Mouse (Mus musculus): ENCODE results near the gene Metap1.
A peak's percentile ranks its signal among the peaks of the same experiment; 100 is the strongest.

Metap1 gene

GRCm38 (mm10) chr3:138489327-138490033 is at the start of gene Metap1:
Gene Metap1, minus strand, starts transcription at chr3:138489515.
- DNase-seq (ENCODE audit: low spot score in 2 of 2) = peak; percentile 97 to 98

- no peak for DNase-seq (ENCODE audit: low spot score in 2 of 2)
Measured at GRCm38 (mm10) chr3:138536031-138536430, 46.7 kb upstream of the Metap1 start.

- no peak for DNase-seq (ENCODE audit: low spot score in 2 of 2)
Measured at GRCm38 (mm10) chr3:138532764-138533163, 43.4 kb upstream of the Metap1 start.

GRCm38 (mm10) chr3:138531479-138532181 is 42.3 kb upstream of the Metap1 start:
- DNase-seq (ENCODE audit: low spot score in 2 of 2) = no peak

GRCm38 (mm10) chr3:138530578-138531478 is 41.5 kb upstream of the Metap1 start:
- DNase-seq (ENCODE audit: low spot score in 2 of 2) = no peak

GRCm38 (mm10) chr3:138528265-138528664 is 39.0 kb upstream of the Metap1 start:
- DNase-seq (ENCODE audit: low spot score in 2 of 2) = no peak

- peak; percentile 40 to 46 for DNase-seq (ENCODE audit: low spot score in 2 of 2)
Measured at GRCm38 (mm10) chr3:138527667-138528231, 38.4 kb upstream of the Metap1 start.

- DNase-seq (ENCODE audit: low spot score in 2 of 2) = peak; percentile 98
Measured at GRCm38 (mm10) chr3:138526916-138527666, 37.8 kb upstream of the Metap1 start.

- peak; percentile 43 to 50 for DNase-seq (ENCODE audit: low spot score in 2 of 2)
Measured at GRCm38 (mm10) chr3:138526073-138526915, 37.0 kb upstream of the Metap1 start, which contains the start of gene Eif4e. Gene Eif4e, plus strand, starts transcription at chr3:138526179.

- no peak for DNase-seq (ENCODE audit: low spot score in 2 of 2)
Measured at GRCm38 (mm10) chr3:138525494-138525893, 36.2 kb upstream of the Metap1 start.

- no peak for DNase-seq (ENCODE audit: low spot score in 2 of 2)
Measured at GRCm38 (mm10) chr3:138523956-138524355, 34.6 kb upstream of the Metap1 start.

GRCm38 (mm10) chr3:138519218-138519617 is 29.9 kb upstream of the Metap1 start:
- DNase-seq (ENCODE audit: low spot score in 2 of 2) = no peak

- DNase-seq (ENCODE audit: low spot score in 2 of 2) = peak in 1 of 2 experiments; percentile 25
Measured at GRCm38 (mm10) chr3:138517881-138518280, 28.6 kb upstream of the Metap1 start.

- no peak for DNase-seq (ENCODE audit: low spot score in 2 of 2)
Measured at GRCm38 (mm10) chr3:138515656-138516370, 26.5 kb upstream of the Metap1 start.

- DNase-seq (ENCODE audit: low spot score in 2 of 2) = no peak
Measured at GRCm38 (mm10) chr3:138514749-138515148, 25.4 kb upstream of the Metap1 start.

- DNase-seq (ENCODE audit: low spot score in 2 of 2) = no peak
Measured at GRCm38 (mm10) chr3:138513243-138513642, 23.9 kb upstream of the Metap1 start.

- DNase-seq (ENCODE audit: low spot score in 2 of 2) = no peak
Measured at GRCm38 (mm10) chr3:138510471-138510870, 21.2 kb upstream of the Metap1 start.

- no peak for DNase-seq (ENCODE audit: low spot score in 2 of 2)
Measured at GRCm38 (mm10) chr3:138509581-138509980, 20.3 kb upstream of the Metap1 start.

- no peak for DNase-seq (ENCODE audit: low spot score in 2 of 2)
Measured at GRCm38 (mm10) chr3:138506749-138507148, 17.4 kb upstream of the Metap1 start.
